Mouse (Mus musculus): ENCODE results near the gene Zfp568.

DNA sequence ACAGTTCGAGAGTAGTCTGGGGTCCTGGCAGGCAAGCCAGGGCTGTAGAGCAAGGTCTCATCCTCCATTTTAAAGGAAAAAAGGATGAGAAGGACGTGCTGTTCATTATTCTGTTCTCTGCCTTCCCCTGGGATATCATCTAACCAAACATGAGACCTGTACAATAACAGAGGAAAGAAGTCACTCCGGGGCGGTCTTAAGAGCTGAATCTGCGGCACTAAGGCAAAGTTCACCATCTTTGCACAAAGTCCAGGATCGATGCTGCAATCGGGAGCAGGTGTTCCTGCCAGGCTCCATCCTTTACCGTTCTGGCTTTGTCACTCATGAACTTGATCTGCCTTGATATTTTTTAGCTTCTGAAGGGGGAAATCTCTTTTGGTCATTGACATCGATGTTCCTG is 13.1 kb upstream of the Zfp568 start:
- TF ChIP-seq CTCF (IDR thresholded peaks at IDR 0.05; ENCODE audit: insufficient read depth, low read depth, low read length): no peak
- no peak for TF ChIP-seq POLR2A (IDR thresholded peaks at IDR 0.05; ENCODE audit: insufficient read depth, low read depth, low read length)

All from olfactory bulb, adult 2 months (tissue).